Comparison of ENCODE assay signal across 8 mouse cellular contexts in the genomic region with DNA sequence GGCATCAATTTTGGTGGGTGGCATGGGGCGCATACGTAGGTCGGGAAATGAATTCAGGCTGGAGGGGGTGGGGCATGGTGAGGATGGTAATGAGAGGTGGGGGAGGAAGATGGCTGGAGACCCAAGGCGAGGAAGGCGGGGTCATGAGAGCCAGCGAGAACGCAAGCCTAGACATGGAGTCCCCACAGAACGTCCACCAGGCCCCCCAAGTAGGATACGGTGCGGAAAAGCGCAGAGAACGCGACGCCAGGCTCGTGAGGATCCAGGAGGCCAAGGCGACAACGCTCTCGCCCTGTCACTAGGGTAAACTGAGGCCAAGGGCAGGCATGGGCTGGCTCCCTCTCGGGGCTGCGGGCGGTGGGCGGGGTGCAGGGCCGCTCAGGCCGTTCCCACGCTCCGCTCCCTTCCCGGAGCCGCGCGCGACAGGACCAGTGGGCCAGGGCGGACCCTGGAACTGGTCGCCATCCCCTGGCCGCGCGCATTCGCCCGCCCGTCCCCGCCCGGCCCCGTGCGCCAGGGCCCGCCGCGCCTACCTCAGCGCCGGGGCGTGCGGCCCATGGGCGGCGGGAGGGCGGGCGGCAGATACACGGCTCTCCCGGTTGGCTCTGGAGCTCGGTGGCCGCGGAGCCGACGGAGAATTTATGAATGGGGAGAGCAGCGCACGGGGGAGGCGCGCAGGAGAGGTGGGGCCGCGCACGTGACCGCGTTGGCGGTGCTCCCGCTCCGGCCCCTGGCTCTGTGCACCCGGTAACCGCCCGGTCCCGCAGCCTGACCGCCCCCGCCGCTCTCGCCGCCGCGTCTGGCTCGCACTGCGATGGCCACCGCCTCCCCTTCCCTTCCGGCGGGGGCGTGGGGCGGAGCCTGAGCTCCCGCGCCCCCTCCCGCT. TPM values are rescaled to one million over a fixed set of nuclear protein-coding genes. Genes with fewer than 3 reads are reported as not detected.
DNase-seq lines count a peak whose midpoint lies in the region; ATAC-seq and TF ChIP-seq lines count a peak whose summit lies in the region.

Gene Atp5d, plus strand, starts transcription at position 80 of the 886 bp plus-strand sequence.

- 0 out of 2 replicates have a peak, but pooled peaks have one; percentile 8 for ATAC-seq in erythroblast, adult 5-6 weeks (replicated peaks; ENCODE audit: low FRiP score, poor library complexity, severe bottlenecking)
- ATAC-seq in heart, embryonic 13.5 days (ENCODE audit: extremely low read depth, insufficient number of reproducible peaks, low FRiP score, low TSS enrichment) = no peak
- peak; percentile 4; the same call in 1 of the 2 replicates for ATAC-seq in kidney, embryonic 15.5 days (replicated peaks; ENCODE audit: low FRiP score)
- ATAC-seq in limb, embryonic 15.5 days (ENCODE audit: insufficient number of reproducible peaks, low FRiP score, low TSS enrichment, low read depth) = no peak
- ATAC-seq in midbrain, postnatal 0 days (ENCODE audit: low FRiP score) = peak; percentile 12

- peak within 1 kb of the TSS; percentile 90 for H3K4me3 ChIP-seq in E14TG2a.4 (replicated peaks; ENCODE audit: low read length)
- peak within 1 kb of the TSS; percentile 73 for H3K4me3 ChIP-seq in heart, embryonic 13.5 days
- H3K4me3 ChIP-seq in kidney, embryonic 15.5 days (replicated peaks) = peak within 1 kb of the TSS; percentile 74
- H3K4me3 ChIP-seq in limb, embryonic 15.5 days = peak within 1 kb of the TSS; percentile 64
- peak within 1 kb of the TSS; percentile 70 for H3K4me3 ChIP-seq in midbrain, postnatal 0 days (ENCODE audit: low read depth, low read length)

- peak within 1 kb of the TSS; percentile 61 for H3K27ac ChIP-seq in heart, embryonic 13.5 days (replicated peaks)
- peak within 1 kb of the TSS; percentile 83 for H3K27ac ChIP-seq in kidney, embryonic 15.5 days
- peak within 1 kb of the TSS; percentile 77 for H3K27ac ChIP-seq in limb, embryonic 15.5 days
- peak within 1 kb of the TSS; percentile 97 for H3K27ac ChIP-seq in midbrain, postnatal 0 days (ENCODE audit: low read depth, low read length)

- H3K36me3 ChIP-seq in E14TG2a.4 (ENCODE audit: insufficient read depth, low read length) = peaks cover 37% of the 10 kb centered on the region
- peaks cover 10% of the 10 kb centered on the region for H3K36me3 ChIP-seq in heart, embryonic 13.5 days
- peaks cover 21% of the 10 kb centered on the region for H3K36me3 ChIP-seq in kidney, embryonic 15.5 days
- peaks cover 24% of the 10 kb centered on the region for H3K36me3 ChIP-seq in limb, embryonic 15.5 days
- peaks cover 19% of the 10 kb centered on the region for H3K36me3 ChIP-seq in midbrain, postnatal 0 days (ENCODE audit: insufficient read depth, low read length)

- H3K27me3 ChIP-seq in E14TG2a.4 (ENCODE audit: insufficient read depth, low read length) = no peaks in the 10 kb centered on the region; the same call in 1 of the 2 replicates
- H3K27me3 ChIP-seq in heart, embryonic 13.5 days (replicated peaks) = peaks cover 54% of the 10 kb centered on the region
- H3K27me3 ChIP-seq in kidney, embryonic 15.5 days = peaks cover 33% of the 10 kb centered on the region
- H3K27me3 ChIP-seq in limb, embryonic 15.5 days = peaks cover 20% of the 10 kb centered on the region
- no peaks in the 10 kb centered on the region for H3K27me3 ChIP-seq in midbrain, postnatal 0 days (ENCODE audit: insufficient read depth, low read length)

- DNase-seq in adrenal gland, postnatal 25 days = peak; percentile 76
- DNase-seq in midbrain, postnatal 0 days (ENCODE audit: low spot score) = peak; percentile 85
- peak; percentile 76 for DNase-seq in thymus, postnatal 14 days

- no peaks in the 10 kb centered on the region for H3K9me3 ChIP-seq in E14TG2a.4 (ENCODE audit: low read length)
- no peaks in the 10 kb centered on the region for H3K9me3 ChIP-seq in heart, embryonic 13.5 days
- no peaks in the 10 kb centered on the region for H3K9me3 ChIP-seq in kidney, embryonic 15.5 days (replicated peaks)
- no peaks in the 10 kb centered on the region for H3K9me3 ChIP-seq in limb, embryonic 15.5 days
- no peaks in the 10 kb centered on the region for H3K9me3 ChIP-seq in midbrain, postnatal 0 days (ENCODE audit: low read length)

- no peak for TF ChIP-seq CTCF in E14TG2a.4 (conservative IDR thresholded peaks at IDR 0.05; ENCODE audit: low read length)
- 0 out of 2 replicates have a peak, but pooled peaks have one; percentile 2 for TF ChIP-seq CTCF in midbrain, postnatal 0 days (IDR thresholded peaks at IDR 0.05)

- H3K4me2 ChIP-seq in heart, embryonic 13.5 days = peak within 1 kb of the TSS; percentile 99
- peak within 1 kb of the TSS; percentile 98 for H3K4me2 ChIP-seq in kidney, embryonic 15.5 days
- peak within 1 kb of the TSS; percentile 98 for H3K4me2 ChIP-seq in limb, embryonic 15.5 days
- peak within 1 kb of the TSS; percentile 89 for H3K4me2 ChIP-seq in midbrain, postnatal 0 days (ENCODE audit: low read depth, low read length, poor library complexity, severe bottlenecking)

- H3K9ac ChIP-seq in heart, embryonic 13.5 days = peak within 1 kb of the TSS; percentile 89
- peak within 1 kb of the TSS; percentile 90 for H3K9ac ChIP-seq in kidney, embryonic 15.5 days
- H3K9ac ChIP-seq in limb, embryonic 15.5 days = peak within 1 kb of the TSS; percentile 70
- peak within 1 kb of the TSS; percentile 99 for H3K9ac ChIP-seq in midbrain, postnatal 0 days (replicated peaks; ENCODE audit: low read length, poor library complexity, severe bottlenecking)

- under 1% methylated on average over 85 of the region's 94 CpGs for WGBS in heart, embryonic 13.5 days
- under 1% methylated on average over 81 of the region's 94 CpGs for WGBS in kidney, embryonic 15.5 days
- 1% methylated on average over 63 of the region's 94 CpGs for WGBS in limb, embryonic 15.5 days
- WGBS in midbrain, postnatal 0 days = under 1% methylated on average over 39 of the region's 94 CpGs

- H3K4me1 ChIP-seq in E14TG2a.4 (replicated peaks; ENCODE audit: low read depth, low read length) = peaks cover 75% of the 10 kb centered on the region
- peaks cover 67% of the 10 kb centered on the region for H3K4me1 ChIP-seq in heart, embryonic 13.5 days
- peaks cover 68% of the 10 kb centered on the region for H3K4me1 ChIP-seq in kidney, embryonic 15.5 days
- peaks cover 58% of the 10 kb centered on the region for H3K4me1 ChIP-seq in limb, embryonic 15.5 days
- H3K4me1 ChIP-seq in midbrain, postnatal 0 days (ENCODE audit: insufficient read depth, low read length) = peaks cover 20% of the 10 kb centered on the region

RNA-seq across cellular contexts. Expression of gene Atp5d, which starts in this region (rescaled TPM):
- 460 and 592 TPM in 2 replicates for total RNA-seq in adrenal gland, postnatal 25 days (2021)
- total RNA-seq in erythroblast, adult 5-6 weeks (2015; ENCODE audit: low replicate concordance) = 43.3 and 48.8 TPM in 2 replicates
- 12.1 and 17.3 TPM in 2 replicates for total RNA-seq in erythroblast, adult 5-6 weeks (2017; ENCODE audit: low replicate concordance)
- 808 and 893 TPM in 2 replicates for polyA plus RNA-seq in heart, embryonic 13.5 days (2015; fragmentation: Nextera tagmentation; extraction: Ambion mirVana)
- 594 and 612 TPM in 2 replicates for polyA plus RNA-seq in kidney, embryonic 15.5 days (2015; fragmentation: Nextera tagmentation; extraction: Ambion mirVana)
- polyA plus RNA-seq in limb, embryonic 15.5 days (2015; fragmentation: Nextera tagmentation; extraction: Ambion mirVana) = 494 and 537 TPM in 2 replicates
- 231 and 259 TPM in 2 replicates for total RNA-seq in midbrain, postnatal 0 days (2014; rRNA removed)
- 607 and 661 TPM in 2 replicates for polyA plus RNA-seq in midbrain, postnatal 0 days (2015; fragmentation: Nextera tagmentation; extraction: Ambion mirVana)

Comparison
In these comparisons a context has a peak if more than half of its experiments do, and no peak if none do; other contexts are left out.
1. ATAC-seq: peak in erythroblast, adult 5-6 weeks (single experiment), kidney, embryonic 15.5 days (single experiment) and midbrain, postnatal 0 days (single experiment); none in heart, embryonic 13.5 days (single experiment) and limb, embryonic 15.5 days (single experiment).
2. Peak in every context shown above with its lines, with median percentiles within 50 percentile points of each other: H3K4me3 ChIP-seq, DNase-seq, H3K27ac ChIP-seq, H3K4me2 ChIP-seq and H3K9ac ChIP-seq.